8 mouse cellular contexts compared by ENCODE assay signal in the genomic region with DNA sequence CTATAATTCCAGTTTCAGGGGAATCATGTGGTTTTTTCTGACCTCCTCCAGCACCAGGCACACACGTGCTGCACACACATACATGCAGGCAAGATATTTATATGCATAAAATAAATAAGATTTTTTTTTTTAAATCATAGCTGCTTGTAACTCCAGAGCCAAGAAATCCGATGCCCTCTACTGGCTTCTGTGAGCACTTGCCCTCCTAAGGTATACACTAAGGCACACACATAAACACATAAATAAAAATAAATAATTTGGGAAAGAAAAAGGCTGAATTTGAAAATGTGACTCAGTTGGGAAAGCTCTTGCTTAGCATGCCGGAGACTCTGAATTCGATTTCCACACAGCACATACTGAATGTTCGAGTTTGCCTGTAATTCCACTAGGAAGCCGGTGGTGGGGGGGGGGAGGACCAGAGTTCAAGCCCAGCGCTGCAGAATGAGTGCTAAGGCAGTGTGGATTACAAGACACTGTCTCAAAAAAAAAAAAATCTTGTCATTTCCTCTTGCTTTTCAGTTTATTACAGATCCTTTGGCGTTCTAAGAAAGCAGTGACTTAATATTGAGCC. TPM values are rescaled to one million over a fixed set of nuclear protein-coding genes. Genes with fewer than 3 reads are reported as not detected.
DNase-seq lines count a peak whose midpoint lies in the region; ATAC-seq and TF ChIP-seq lines count a peak whose summit lies in the region.

No protein-coding gene starts in this region.

- intact Hi-C loops in left cerebral cortex, postnatal 36 days (cut with DNase I), result loop anchor here (1.0 to 2.0 kb wide), 2 partner anchors 11 to 22 kb away; a partner anchor contains a TSS

- ATAC-seq in limb, embryonic 15.5 days (ENCODE audit: insufficient number of reproducible peaks, low FRiP score, low TSS enrichment, low read depth), result no peak
- ATAC-seq in stomach, embryonic 16.5 days (ENCODE audit: insufficient read depth, low FRiP score), result 0 out of 2 replicates have a peak, but pooled peaks have one; percentile 38

- no peaks in the 10 kb centered on the region for H3K4me1 ChIP-seq in cerebellum, adult 2 months (ENCODE audit: control insufficient read depth, insufficient read depth, low read length)
- peaks cover 3% of the 10 kb centered on the region for H3K4me1 ChIP-seq in testis, adult 2 months (ENCODE audit: control insufficient read depth, insufficient read depth, low read length)
- peaks cover 5% of the 10 kb centered on the region; the same call in 1 of the 2 replicates for H3K4me1 ChIP-seq in limb, embryonic 15.5 days
- H3K4me1 ChIP-seq in stomach, embryonic 16.5 days (ENCODE audit: control insufficient read depth, insufficient read depth, low read length), result no peaks in the 10 kb centered on the region

- no peaks in the 10 kb centered on the region; the same call in 1 of the 2 replicates for H3K36me3 ChIP-seq in testis, adult 2 months (ENCODE audit: control insufficient read depth, insufficient read depth, low read length)
- H3K36me3 ChIP-seq in limb, embryonic 15.5 days, result peaks cover 20% of the 10 kb centered on the region
- peaks cover 7% of the 10 kb centered on the region; the same call in 1 of the 2 replicates for H3K36me3 ChIP-seq in stomach, embryonic 16.5 days (ENCODE audit: control insufficient read depth, insufficient read depth, low read length)

- DNase-seq in cerebellum, adult 2 months, result no peak
- no peak for DNase-seq in cerebellum, adult 11 months
- no peak for DNase-seq in testis, postnatal 10 days (ENCODE audit: low spot score)
- DNase-seq in gastrocnemius, adult 8-10 months (ENCODE audit: low spot score in 2 of 2), result no peak
- no peak for DNase-seq in left cerebral cortex, postnatal 36 days (ENCODE audit: low spot score in 2 of 2)

- no peaks in the 10 kb centered on the region for H3K27me3 ChIP-seq in cerebellum, adult 2 months (ENCODE audit: control insufficient read depth, insufficient read depth, low read length)
- H3K27me3 ChIP-seq in testis, adult 2 months (ENCODE audit: control insufficient read depth, insufficient read depth, low read length), result no peaks in the 10 kb centered on the region
- H3K27me3 ChIP-seq in limb, embryonic 15.5 days, result no peaks in the 10 kb centered on the region
- no peaks in the 10 kb centered on the region for H3K27me3 ChIP-seq in stomach, embryonic 16.5 days (ENCODE audit: control insufficient read depth, insufficient read depth, low read length)

- H3K9ac ChIP-seq in limb, embryonic 15.5 days, result no peak overlapping the region; the same call in 1 of the 2 replicates
- peak overlapping the region; percentile 50 for H3K9ac ChIP-seq in stomach, embryonic 16.5 days (ENCODE audit: low read length)

- no peak for TF ChIP-seq CTCF in cerebellum, adult 2 months (IDR thresholded peaks at IDR 0.05; ENCODE audit: borderline replicate concordance, insufficient read depth, low read depth, low read length)
- no peak for TF ChIP-seq CTCF in testis, adult 2 months (IDR thresholded peaks at IDR 0.05; ENCODE audit: control insufficient read depth, insufficient read depth, insufficient replicate concordance, low read depth, low read length)

- H3K9me3 ChIP-seq in limb, embryonic 15.5 days, result no peaks in the 10 kb centered on the region
- H3K9me3 ChIP-seq in stomach, embryonic 16.5 days (replicated peaks; ENCODE audit: control insufficient read depth, low read length), result no peaks in the 10 kb centered on the region

- peak overlapping the region; percentile 51 for H3K4me2 ChIP-seq in limb, embryonic 15.5 days
- H3K4me2 ChIP-seq in stomach, embryonic 16.5 days (ENCODE audit: low read depth, low read length), result peak overlapping the region; percentile 55

- no peak for TF ChIP-seq POLR2A in cerebellum, adult 2 months (IDR thresholded peaks at IDR 0.05; ENCODE audit: borderline replicate concordance, insufficient read depth, low read length)
- no peak for TF ChIP-seq POLR2A in testis, adult 2 months (IDR thresholded peaks at IDR 0.05; ENCODE audit: control insufficient read depth, low read depth, low read length)

- H3K4me3 ChIP-seq in cerebellum, adult 2 months (replicated peaks; ENCODE audit: insufficient read depth, low read depth, low read length), result peak overlapping the region; percentile 39
- peak overlapping the region; percentile 83 for H3K4me3 ChIP-seq in testis, adult 2 months (ENCODE audit: control insufficient read depth, low read depth, low read length)
- H3K4me3 ChIP-seq in limb, embryonic 15.5 days, result peak overlapping the region; percentile 88
- peak overlapping the region; percentile 99 for H3K4me3 ChIP-seq in stomach, embryonic 16.5 days (replicated peaks; ENCODE audit: low read length)

- WGBS in cerebellum, adult 2 months, result 8% methylated on average over 8 of the region's 8 CpGs
- WGBS in limb, embryonic 15.5 days, result 14% methylated on average over 8 of the region's 8 CpGs
- 13% methylated on average over 8 of the region's 8 CpGs for WGBS in stomach, embryonic 16.5 days

- no peak overlapping the region for H3K27ac ChIP-seq in cerebellum, adult 2 months (ENCODE audit: insufficient read depth, low read length)
- no peak overlapping the region for H3K27ac ChIP-seq in testis, adult 2 months (ENCODE audit: control insufficient read depth, insufficient read depth, low read depth, low read length)
- 0 out of 2 replicates have a peak overlapping the region, but pooled peaks have one; percentile 43 for H3K27ac ChIP-seq in limb, embryonic 15.5 days
- H3K27ac ChIP-seq in stomach, embryonic 16.5 days (ENCODE audit: low read length), result no peak overlapping the region; the same call in 1 of the 2 replicates

RNA-seq across cellular contexts. Expression of a gene that starts 0.5 kb away (rescaled TPM):
- polyA plus RNA-seq in cerebellum, adult 2 months (2012; rRNA removed), result 115 and 116 TPM in 2 replicates
- polyA plus RNA-seq in testis, adult 2 months (2012; rRNA removed), result 24.2 and 38.0 TPM in 2 replicates
- 131 and 134 TPM in 2 replicates for polyA plus RNA-seq in limb, embryonic 15.5 days (2015; fragmentation: Nextera tagmentation; extraction: Ambion mirVana)
- polyA plus RNA-seq in stomach, embryonic 16.5 days (2015; fragmentation: Nextera tagmentation; extraction: Ambion mirVana), result 128 and 138 TPM in 2 replicates
- 100 to 1,000 TPM in 1 of 4 experiments, 10 to 100 TPM in 3; 91.2 to 102 (median 96.4) TPM for total RNA-seq in gastrocnemius, adult 8-10 months (2022)
- 100 to 1,000 TPM in 1 of 2 experiments, 10 to 100 TPM in 1; 83.4 to 116 TPM for total RNA-seq in left cerebral cortex, postnatal 36 days (2021)

RNA-seq across cellular contexts. Expression of a gene that starts 10.5 kb away (rescaled TPM):
- polyA plus RNA-seq in cerebellum, adult 2 months (2012; rRNA removed), result 24.9 and 25.8 TPM in 2 replicates
- polyA plus RNA-seq in testis, adult 2 months (2012; rRNA removed), result 3.4 and 4.7 TPM in 2 replicates
- 39.1 and 45.8 TPM in 2 replicates for polyA plus RNA-seq in limb, embryonic 15.5 days (2015; fragmentation: Nextera tagmentation; extraction: Ambion mirVana)
- 49.1 and 51.9 TPM in 2 replicates for polyA plus RNA-seq in stomach, embryonic 16.5 days (2015; fragmentation: Nextera tagmentation; extraction: Ambion mirVana)
- total RNA-seq in gastrocnemius, adult 8-10 months (2022), result 1 to 10 TPM; 5.5 to 9.3 (median 7.5) TPM
- 10 to 100 TPM; 39.9 to 41.3 TPM for total RNA-seq in left cerebral cortex, postnatal 36 days (2021)

RNA-seq across cellular contexts. Expression of a gene that starts 21.8 kb away (rescaled TPM):
- polyA plus RNA-seq in cerebellum, adult 2 months (2012; rRNA removed), result 14.7 and 17.2 TPM in 2 replicates
- polyA plus RNA-seq in testis, adult 2 months (2012; rRNA removed), result 14.4 and 15.1 TPM in 2 replicates
- polyA plus RNA-seq in limb, embryonic 15.5 days (2015; fragmentation: Nextera tagmentation; extraction: Ambion mirVana), result 59.8 and 67.0 TPM in 2 replicates
- 39.3 and 46.1 TPM in 2 replicates for polyA plus RNA-seq in stomach, embryonic 16.5 days (2015; fragmentation: Nextera tagmentation; extraction: Ambion mirVana)
- 100 to 1,000 TPM in 1 of 4 experiments, 10 to 100 TPM in 3; 78.0 to 102 (median 92.9) TPM for total RNA-seq in gastrocnemius, adult 8-10 months (2022)
- 10 to 100 TPM; 18.5 to 21.0 TPM for total RNA-seq in left cerebral cortex, postnatal 36 days (2021)

Comparison
In these comparisons a context has a peak if more than half of its experiments do, and no peak if none do; other contexts are left out.
1. H3K4me3 ChIP-seq: peak in every context shown above with its lines; median percentile 99 in stomach, embryonic 16.5 days; 88 in limb, embryonic 15.5 days; 83 in testis, adult 2 months; 39 in cerebellum, adult 2 months.